Mouse (Mus musculus) embryonic fibroblast, embryonic 13.5 days (primary cell): ENCODE results near the gene Trappc10. TPM values are rescaled to one million over a fixed set of nuclear protein-coding genes. Genes with fewer than 3 reads are reported as not detected.

Experiments
- H3K27ac ChIP-seq: 2 replicates; pipeline ENCODE4 v1.5.1; 2012; ENCODE audit warnings: low read length, control low read depth, inconsistent platforms; ENCODE audit not compliant: insufficient read depth
- H3K4me1 ChIP-seq: 2 replicates; pipeline ENCODE4 v1.6.1; 2011; ENCODE audit warnings: low read length; ENCODE audit not compliant: control insufficient read depth, insufficient read depth
- H3K4me3 ChIP-seq: 2 replicates; pipeline ENCODE4 v1.5.1; 2011; ENCODE audit warnings: mild to moderate bottlenecking, control low read depth, low read length; ENCODE audit not compliant: insufficient read depth
- CTCF ChIP-seq: IDR thresholded peaks from 2 replicates; pipeline ENCODE4 v1.5.1; 2011; ENCODE audit warnings: mild to moderate bottlenecking, control low read depth, low read length, moderate library complexity, borderline replicate concordance; ENCODE audit not compliant: insufficient read depth
- POLR2A ChIP-seq: IDR thresholded peaks from 2 replicates; pipeline ENCODE4 v1.6.1; 2011; ENCODE audit warnings: low read depth, mild to moderate bottlenecking, control low read depth, low read length, moderate library complexity
- polyA plus RNA-seq: library from polyadenylated mRNA; stranded (reverse); fragments of >200 nt; gene quantifications from 2 replicates; pipeline ENCODE4 v1.2.4, GENCODE M21; 2011; ENCODE audit warnings: low read depth; ENCODE audit not compliant: missing spikeins, insufficient read length

Gene Trappc10
- polyA plus RNA-seq, 1 experiment: 31.0 TPM

GRCm38 (mm10) chr10:78236885-78237629 lies 7.4 kb downstream of the Trappc10 start:
- Histone ChIP-seq H3K4me1 (no peaks in the 10 kb centered on the region), H3K4me3 (no peak overlapping the region), H3K27ac (no peak overlapping the region)
- TF ChIP-seq CTCF (no peak), POLR2A (no peak)

GRCm38 (mm10) chr10:78233756-78234155 lies 10.7 kb downstream of the Trappc10 start:
- Histone ChIP-seq H3K27ac (no peak overlapping the region), H3K4me3 (no peak overlapping the region), H3K4me1 (no peaks in the 10 kb centered on the region)
- no peak for TF ChIP-seq POLR2A
- no peak for TF ChIP-seq CTCF

- Histone ChIP-seq H3K4me3 (no peak overlapping the region), H3K27ac (no peak overlapping the region)
These were observed 11.3 kb downstream of the Trappc10 start for GRCm38 (mm10) chr10:78233161-78233560.

GRCm38 (mm10) chr10:78232301-78232980 lies 12.0 kb downstream of the Trappc10 start:
- no peak overlapping the region for H3K4me3 ChIP-seq
- no peaks in the 10 kb centered on the region for H3K4me1 ChIP-seq
- no peak overlapping the region for H3K27ac ChIP-seq
- TF ChIP-seq POLR2A: no peak
- TF ChIP-seq CTCF: no peak

More at GRCm38 (mm10) chr10:78233161-78233560, 11.3 kb downstream of the Trappc10 start:
- no peaks in the 10 kb centered on the region for H3K4me1 ChIP-seq
- TF ChIP-seq CTCF: no peak
- no peak for TF ChIP-seq POLR2A

- TF ChIP-seq POLR2A: no peak
- TF ChIP-seq CTCF: no peak
- H3K4me3 ChIP-seq: no peak overlapping the region
- H3K27ac ChIP-seq: no peak overlapping the region
- H3K4me1 ChIP-seq: peaks cover 5% of the 10 kb centered on the region
These were observed 15.9 kb downstream of the Trappc10 start for GRCm38 (mm10) chr10:78228560-78228928.

GRCm38 (mm10) chr10:78227875-78228559 lies 16.4 kb downstream of the Trappc10 start:
- H3K4me1 ChIP-seq: peaks cover 5% of the 10 kb centered on the region
- no peak overlapping the region for H3K27ac ChIP-seq
- no peak for TF ChIP-seq CTCF
- TF ChIP-seq POLR2A: no peak
- no peak overlapping the region for H3K4me3 ChIP-seq

- Histone ChIP-seq H3K4me3 (no peak overlapping the region), H3K4me1 (peaks cover 5% of the 10 kb centered on the region), H3K27ac (no peak overlapping the region)
- TF ChIP-seq CTCF: no peak
- no peak for TF ChIP-seq POLR2A
These were observed 20.3 kb downstream of the Trappc10 start for GRCm38 (mm10) chr10:78224136-78224535.

- Histone ChIP-seq H3K4me1 (peaks cover 8% of the 10 kb centered on the region), H3K27ac (no peak overlapping the region), H3K4me3 (no peak overlapping the region)
- TF ChIP-seq POLR2A: no peak
- no peak for TF ChIP-seq CTCF
These were observed 21.5 kb downstream of the Trappc10 start for GRCm38 (mm10) chr10:78222908-78223307.

GRCm38 (mm10) chr10:78221315-78221714 lies 23.1 kb downstream of the Trappc10 start:
- H3K4me3 ChIP-seq: no peak overlapping the region
- TF ChIP-seq CTCF (no peak), POLR2A (no peak)
- H3K4me1 ChIP-seq: peaks cover 4% of the 10 kb centered on the region
- H3K27ac ChIP-seq: no peak overlapping the region
